Mouse (Mus musculus) ES-E14 (cell line): ENCODE measurements around the gene Cpeb4.

Experiments
- HCFC1 ChIP-seq: IDR thresholded peaks from 2 replicates; pipeline ENCODE4 v1.6.1; 2012; ENCODE audit warnings: low read length, inconsistent platforms, borderline replicate concordance; ENCODE audit not compliant: insufficient read depth
- MAFK ChIP-seq: IDR thresholded peaks from 2 replicates; pipeline ENCODE4 v1.6.1; 2014; ENCODE audit warnings: mild to moderate bottlenecking, low read depth, low read length, inconsistent platforms; ENCODE audit not compliant: insufficient read depth
- ZC3H11A ChIP-seq: IDR thresholded peaks from 2 replicates; pipeline ENCODE4 v1.6.1; 2012; ENCODE audit warnings: low read depth, mild to moderate bottlenecking, inconsistent platforms, low read length, borderline replicate concordance

DNA sequence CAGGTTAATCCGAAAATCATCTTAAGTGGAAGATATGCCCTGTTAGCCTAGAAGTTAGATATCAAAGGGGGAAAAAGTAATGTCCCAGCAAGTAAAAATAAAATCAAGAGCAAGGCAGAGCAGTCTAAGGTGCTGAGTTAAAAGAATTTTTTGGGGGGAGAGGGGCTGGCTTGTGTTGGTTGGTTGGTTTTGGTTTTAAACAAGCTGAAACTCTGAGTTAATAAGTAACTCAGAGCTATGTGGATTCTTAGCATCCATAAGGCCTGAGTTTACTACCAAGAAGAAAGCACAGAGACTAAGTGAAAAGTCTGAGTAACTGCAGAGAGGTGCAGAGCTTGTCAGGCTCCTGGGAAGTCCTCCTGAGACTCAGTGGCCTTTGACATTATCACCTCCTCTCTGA lies 16.2 kb downstream of the Cpeb4 start:
- TF ChIP-seq ZC3H11A, result no peak
- no peak for TF ChIP-seq MAFK
- no peak for TF ChIP-seq HCFC1
